37 mouse cellular contexts compared by ENCODE assay signal in genomic region chr5:90562880-90563279, GRCm38 (mm10). TPM values are rescaled to one million over a fixed set of nuclear protein-coding genes. Genes with fewer than 3 reads are reported as not detected.
"Had no signal": no experiment of that assay in that cellular context is flagged by ENCODE, and none has a peak within 500 bp of the region (broad histone marks: within the 10 kb centered on the region; RNA-seq: fewer than 3 reads in every experiment).

No protein-coding gene starts in this region.

- H3K4me1 ChIP-seq: hindbrain, embryonic 13.5 days; hindbrain, embryonic 15.5 days; kidney, embryonic 15.5 days; limb, embryonic 10.5 days; limb, embryonic 12.5 days had no signal

- H3K27me3 ChIP-seq: heart, embryonic 13.5 days; heart, embryonic 15.5 days; hindbrain, embryonic 13.5 days; hindbrain, embryonic 15.5 days; kidney, embryonic 15.5 days; limb, embryonic 12.5 days had no signal

- H3K9ac ChIP-seq: forebrain, postnatal 0 days; heart, embryonic 13.5 days; heart, embryonic 15.5 days; hindbrain, embryonic 13.5 days; hindbrain, embryonic 15.5 days; kidney, embryonic 15.5 days; limb, embryonic 12.5 days had no signal

- H3K9me3 ChIP-seq: heart, embryonic 10.5 days; heart, embryonic 13.5 days; heart, embryonic 15.5 days; hindbrain, embryonic 13.5 days; hindbrain, embryonic 15.5 days; kidney, embryonic 15.5 days; limb, embryonic 10.5 days; limb, embryonic 12.5 days had no signal

- DNase-seq: forebrain, postnatal 0 days; gastrocnemius, postnatal 14 days; gastrocnemius, postnatal 36 days; heart, adult 18-20 months; heart, postnatal 14 days; heart, postnatal 36 days; kidney, adult 11 months; kidney, adult 2 months; kidney, adult 9 months; kidney, postnatal 14 days; kidney, postnatal 36 days; layer of hippocampus, adult 9-11 months; layer of hippocampus, postnatal 36 days; liver had no signal

- H3K27ac ChIP-seq: heart, embryonic 10.5 days; heart, embryonic 13.5 days; heart, embryonic 15.5 days; hindbrain, embryonic 13.5 days; hindbrain, embryonic 15.5 days; hindbrain, postnatal 0 days; kidney, embryonic 15.5 days; kidney, postnatal 0 days; limb, embryonic 10.5 days; limb, embryonic 12.5 days had no signal

- ATAC-seq: forebrain, postnatal 0 days; hindbrain, postnatal 0 days had no signal

- H3K4me2 ChIP-seq: heart, embryonic 13.5 days; heart, embryonic 15.5 days; hindbrain, embryonic 13.5 days; hindbrain, embryonic 15.5 days; kidney, embryonic 15.5 days; limb, embryonic 12.5 days had no signal

- H3K4me3 ChIP-seq: heart, embryonic 10.5 days; heart, embryonic 13.5 days; heart, embryonic 15.5 days; hindbrain, embryonic 13.5 days; hindbrain, embryonic 15.5 days; kidney, embryonic 15.5 days; limb, embryonic 10.5 days; limb, embryonic 12.5 days had no signal

- H3K36me3 ChIP-seq: heart, embryonic 10.5 days; heart, embryonic 13.5 days; heart, embryonic 15.5 days; hindbrain, embryonic 13.5 days; hindbrain, embryonic 15.5 days; kidney, embryonic 15.5 days; limb, embryonic 10.5 days; limb, embryonic 12.5 days had no signal

RNA-seq across cellular contexts. Expression of gene 5830473C10Rik, which starts 2.0 kb away (rescaled TPM):
- total RNA-seq: gastrocnemius, adult 18-20 months; gastrocnemius, adult 8-10 months; gastrocnemius, postnatal 14 days; gastrocnemius, postnatal 36 days; heart, adult 18-20 months; heart, adult 8-10 months; heart, postnatal 14 days; heart, postnatal 36 days; hematopoietic stem cell, adult 5-6 weeks; hindbrain, postnatal 0 days; layer of hippocampus, adult 18-20 months; layer of hippocampus, postnatal 36 days had no signal
- polyA plus RNA-seq: heart, embryonic 13.5 days; heart, embryonic 15.5 days; heart, postnatal 0 days; hindbrain, embryonic 11.5 days; hindbrain, embryonic 13.5 days; hindbrain, embryonic 15.5 days; limb, embryonic 10.5 days; limb, embryonic 12.5 days had no signal

RNA-seq across cellular contexts. Expression of gene Afm, which starts 44.1 kb away (rescaled TPM):
- total RNA-seq: forebrain, postnatal 0 days; gastrocnemius, postnatal 14 days; gastrocnemius, postnatal 36 days; heart, adult 18-20 months; heart, adult 8-10 months; heart, postnatal 14 days; heart, postnatal 36 days; hindbrain, postnatal 0 days; layer of hippocampus, adult 18-20 months; layer of hippocampus, postnatal 14 days; layer of hippocampus, postnatal 36 days; left cerebral cortex, adult 18-20 months; left cerebral cortex, adult 8-10 months; left cerebral cortex, postnatal 10 days; left cerebral cortex, postnatal 36 days had no signal
- polyA plus RNA-seq: forebrain, postnatal 0 days; heart, embryonic 15.5 days; heart, postnatal 0 days; hindbrain, embryonic 11.5 days; hindbrain, embryonic 13.5 days; hindbrain, embryonic 15.5 days; hindbrain, postnatal 0 days; limb, embryonic 10.5 days; limb, embryonic 12.5 days; limb, embryonic 14.5 days had no signal
